8 mouse cellular contexts compared by ENCODE assay signal in the genomic region with DNA sequence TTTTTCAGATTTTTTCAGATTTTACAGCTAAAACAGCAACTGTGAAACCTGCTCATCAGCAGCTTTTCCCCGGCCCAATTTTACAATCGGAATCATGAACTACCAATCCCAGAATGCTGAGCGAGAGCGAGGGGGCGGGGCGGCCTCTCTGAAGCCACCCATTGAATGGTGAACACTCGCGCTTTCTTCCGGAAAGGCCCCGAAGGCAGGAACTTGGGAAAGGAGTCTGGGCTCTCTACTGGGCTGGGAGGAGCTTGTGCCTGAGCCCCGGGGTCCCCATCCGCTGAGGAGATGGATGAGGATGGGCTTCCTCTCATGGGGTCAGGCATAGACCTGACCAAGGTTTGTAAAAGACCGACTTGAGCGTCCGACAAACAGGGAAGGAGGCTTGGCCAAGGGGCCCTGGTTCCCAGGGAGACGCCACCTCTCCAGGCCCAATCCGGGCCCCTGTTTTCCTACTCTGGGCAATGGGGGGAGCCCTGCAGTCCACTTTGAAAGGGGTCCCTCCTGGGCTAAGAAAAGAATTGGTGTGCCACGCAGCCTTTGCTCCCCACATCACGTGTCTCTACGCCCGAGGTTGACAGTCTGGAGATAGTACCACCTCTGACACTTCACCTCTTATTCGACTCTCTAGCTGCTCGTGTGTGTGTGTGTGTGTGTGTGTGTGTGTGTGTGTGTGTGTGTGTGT. TPM values are rescaled to one million over a fixed set of nuclear protein-coding genes. Genes with fewer than 3 reads are reported as not detected.
A peak's percentile ranks its signal among the peaks of the same experiment; 100 is the strongest.
DNase-seq lines count a peak whose midpoint lies in the region; ATAC-seq lines count a peak whose summit lies in the region.

A gene (plus strand): TSS at position 143 of the 688 bp plus-strand sequence.

- intact Hi-C loops in left cerebral cortex, postnatal 14 days (cut with DNase I), result no loop called here

- H3K9ac ChIP-seq in intestine, embryonic 14.5 days (ENCODE audit: low read length), result peak within 1 kb of the TSS; percentile 78

- no peaks in the 10 kb centered on the region for H3K9me3 ChIP-seq in intestine, embryonic 14.5 days (ENCODE audit: control insufficient read depth, low read length)

- peak within 1 kb of the TSS; percentile 66 for H3K4me3 ChIP-seq in intestine, embryonic 14.5 days (ENCODE audit: low read depth, low read length)

- H3K4me2 ChIP-seq in intestine, embryonic 14.5 days (ENCODE audit: low read length), result peak within 1 kb of the TSS; percentile 71

- WGBS in intestine, embryonic 14.5 days, result 1% methylated on average over 23 of the region's 23 CpGs

- DNase-seq in adrenal gland, adult 18-20 months (ENCODE audit: low spot score in 2 of 2), result peak; percentile 88 to 89
- peak; percentile 95 for DNase-seq in embryo, embryonic 11 days
- peak; percentile 85 for DNase-seq in gastrocnemius, postnatal 25 days
- DNase-seq in intestine, embryonic 14.5 days (ENCODE audit: low spot score), result peak; percentile 95
- DNase-seq in left cerebral cortex, postnatal 14 days (ENCODE audit: low spot score in 2 of 2), result peak; percentile 94 to 96
- DNase-seq in mesoderm, embryonic 11.5 days (ENCODE audit: low read depth, low spot score), result peak; percentile 89
- peak; percentile 89 to 90 for DNase-seq in right cerebral cortex, postnatal 36 days (ENCODE audit: low spot score in 2 of 2)
- DNase-seq in yolk sac, embryonic 10.5 days (ENCODE audit: low spot score), result peak; percentile 91

- H3K27me3 ChIP-seq in intestine, embryonic 14.5 days (replicated peaks; ENCODE audit: control insufficient read depth, insufficient read depth, low read length), result no peaks in the 10 kb centered on the region

- peaks cover 6% of the 10 kb centered on the region for H3K36me3 ChIP-seq in intestine, embryonic 14.5 days (ENCODE audit: control insufficient read depth, insufficient read depth, low read length)

- peak; percentile 96 for ATAC-seq in intestine, embryonic 14.5 days (replicated peaks; ENCODE audit: low FRiP score, low TSS enrichment, low read depth)

- peaks cover 5% of the 10 kb centered on the region; the same call in 1 of the 2 replicates for H3K4me1 ChIP-seq in intestine, embryonic 14.5 days (replicated peaks; ENCODE audit: control insufficient read depth, insufficient read depth, low read length)

- H3K27ac ChIP-seq in intestine, embryonic 14.5 days (ENCODE audit: low read depth), result peak within 1 kb of the TSS; percentile 76; the same call in 1 of the 2 replicates

RNA-seq across cellular contexts. Expression of the gene that starts here (rescaled TPM):
- 10 to 100 TPM; 39.4 to 48.6 TPM for total RNA-seq in adrenal gland, adult 18-20 months (2021)
- total RNA-seq in gastrocnemius, postnatal 25 days (2021), result 10 to 100 TPM; 30.2 to 34.2 TPM
- polyA plus RNA-seq in intestine, embryonic 14.5 days (2014; fragmentation: Nextera tagmentation; extraction: Ambion mirVana), result 65.7 and 72.8 TPM in 2 replicates
- total RNA-seq in left cerebral cortex, postnatal 14 days (2021), result 10 to 100 TPM; 22.7 to 25.6 TPM

Comparison
In these comparisons a context has a peak if more than half of its experiments do, and no peak if none do; other contexts are left out.
1. Peak in every context shown above with its lines: DNase-seq, ATAC-seq, H3K4me3 ChIP-seq and H3K27ac ChIP-seq.